Mouse (Mus musculus) frontal cortex, postnatal 25 days (tissue): ENCODE data around the gene Pigm.

Experiments used
- DNase-seq, 2 experiments: peaks; one replicate each; pipeline ENCODE4 v3.0.0; 2022; ENCODE audit warnings: low spot score in 2 of 2

Gene Pigm

DNA sequence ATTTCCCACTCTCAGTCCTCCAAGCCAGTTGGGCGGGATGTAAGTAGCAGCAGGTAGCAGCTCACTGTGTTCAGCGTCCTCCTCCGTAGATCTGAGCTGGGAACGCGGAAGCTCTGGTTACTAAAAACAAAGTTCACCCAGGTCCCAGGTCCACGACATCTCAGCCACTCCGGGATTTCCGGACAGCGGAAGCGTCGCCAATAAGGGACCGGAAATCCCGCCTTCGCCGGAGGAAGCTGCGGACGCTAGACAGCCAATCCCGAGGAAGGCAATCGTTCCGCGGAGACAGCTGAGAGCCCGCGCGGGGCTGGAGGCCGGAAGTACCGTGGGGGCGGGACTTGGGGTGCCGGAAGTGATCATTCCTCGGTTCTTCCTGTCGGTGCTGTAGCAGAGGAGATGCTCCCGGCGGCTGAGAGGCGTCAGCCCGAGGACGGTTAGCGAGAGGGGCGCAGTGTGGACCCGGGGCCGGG is at the start of gene Pigm:
TSS of gene Pigm (plus strand) at position 349 of the 470 bp plus-strand sequence.
- DNase-seq, result peak; percentile 92 to 97

DNA sequence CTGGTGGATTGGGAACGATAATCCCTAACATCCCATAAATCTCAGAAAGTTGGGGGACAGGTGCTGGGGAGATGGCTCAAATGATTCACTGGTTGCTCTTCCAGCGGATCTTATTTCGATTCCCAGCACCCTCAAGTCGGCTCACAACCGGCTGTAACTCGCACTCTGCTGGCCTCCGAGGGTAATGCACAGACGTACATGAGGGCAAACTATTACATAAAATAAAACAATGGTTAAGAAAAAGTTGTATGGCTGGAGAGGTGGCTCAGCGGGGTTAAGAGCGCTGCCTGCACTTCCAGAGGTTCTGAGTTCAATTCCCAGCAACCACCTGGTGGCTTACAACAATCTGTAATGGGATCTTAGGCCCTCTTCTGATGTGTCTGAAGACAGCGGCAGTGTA is 49.7 kb upstream of the Pigm start:
- no peak for DNase-seq

DNA sequence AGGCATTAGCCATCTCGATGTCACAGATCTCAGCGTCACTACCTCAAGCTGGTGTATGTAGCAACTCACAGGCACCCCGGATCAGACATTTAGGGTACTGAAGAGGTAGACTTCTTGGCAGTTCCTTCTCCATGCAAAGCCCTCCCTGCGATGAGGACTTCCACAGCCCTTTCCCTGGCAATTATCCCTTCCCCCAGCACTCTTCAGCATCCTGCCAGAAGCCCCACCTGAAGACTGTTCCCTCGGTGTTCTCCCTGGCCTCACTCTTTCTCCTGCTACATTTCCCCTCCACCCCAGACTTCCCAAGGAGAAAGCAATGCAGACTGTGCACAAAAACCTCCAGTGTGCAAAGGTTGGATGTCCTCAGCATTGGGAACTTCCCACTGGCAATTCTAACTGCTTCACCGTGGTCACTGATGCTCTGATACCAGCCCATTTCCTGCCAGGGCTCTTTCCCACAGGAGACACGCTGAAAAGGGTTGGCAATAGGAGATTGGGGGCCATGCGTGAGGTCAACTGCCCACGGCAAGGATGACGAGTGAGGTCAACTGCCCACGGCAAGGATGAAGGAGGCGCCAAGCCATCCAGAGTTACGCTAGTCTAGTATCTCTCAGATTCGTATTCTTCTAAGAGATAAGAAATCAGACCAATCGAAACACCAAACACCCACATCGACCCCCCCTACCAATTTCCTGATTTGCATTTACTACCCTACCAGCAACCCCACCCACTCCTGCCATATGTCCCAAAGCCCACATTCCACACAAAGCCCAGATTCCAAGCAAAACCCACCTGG is 48.9 kb upstream of the Pigm start:
- DNase-seq, result no peak

DNA sequence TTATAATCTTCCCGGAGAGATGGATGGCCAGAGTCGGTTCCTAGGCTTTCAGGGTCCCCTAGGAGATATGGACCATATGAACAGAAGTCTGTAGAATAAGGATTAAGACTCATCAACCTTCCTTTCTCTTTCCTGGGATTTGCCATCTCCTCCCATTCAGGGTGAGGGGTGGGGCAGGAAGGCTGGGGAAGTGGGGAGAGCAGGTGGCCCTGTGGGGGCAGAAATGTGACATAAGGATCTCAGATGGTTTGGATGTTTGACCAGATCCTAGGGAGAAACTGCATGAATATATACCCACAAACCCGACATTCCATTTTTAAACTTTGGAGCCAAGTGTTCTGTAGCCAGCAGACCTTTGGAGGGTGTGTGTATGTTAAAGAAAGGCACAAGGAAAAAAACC is 48.3 kb upstream of the Pigm start:
- no peak for DNase-seq

DNA sequence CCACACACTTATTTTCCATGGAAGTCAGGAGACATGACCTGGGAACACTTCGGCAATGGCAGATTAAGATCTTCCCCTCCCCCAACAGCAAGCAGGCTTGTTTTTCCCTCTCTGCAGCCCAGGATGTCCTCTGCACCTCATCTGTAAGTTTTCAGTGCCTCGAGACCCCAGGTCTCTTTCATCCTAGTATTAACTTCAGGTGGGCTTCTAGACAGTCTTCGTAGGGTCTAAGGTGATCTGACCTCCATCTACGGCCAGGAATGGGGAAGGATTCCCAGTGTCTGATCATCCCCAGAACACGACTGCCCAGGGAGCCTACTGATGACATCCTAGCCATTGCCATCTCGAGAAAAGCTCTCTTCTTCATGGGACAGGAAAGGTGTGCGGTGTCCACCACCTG is 47.9 kb upstream of the Pigm start:
- no peak for DNase-seq

DNA sequence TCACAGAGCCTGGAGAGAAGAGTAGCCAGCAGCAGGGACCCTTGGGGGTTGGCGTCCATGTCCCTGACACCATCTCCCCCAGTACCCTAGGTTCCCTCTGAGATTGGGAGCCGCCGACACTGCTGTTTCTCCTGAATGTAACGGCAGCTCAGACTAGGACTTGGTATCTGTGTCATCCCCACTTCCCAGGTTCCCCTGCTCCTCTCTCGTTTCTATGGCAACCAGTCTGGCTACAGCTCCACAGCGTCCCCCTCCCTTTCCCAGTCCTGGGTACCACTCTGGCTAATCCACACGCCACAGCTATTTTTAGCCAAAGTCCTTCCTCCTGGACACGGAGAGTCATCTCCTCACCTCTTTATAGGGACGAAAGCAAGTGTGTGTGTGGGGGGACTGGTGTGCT is 47.2 kb upstream of the Pigm start, which contains the start of gene Kcnj9:
TSS of gene Kcnj9 (minus strand) at position 188 of the 400 bp plus-strand sequence.
- peak in 1 of 2 experiments; percentile 64 for DNase-seq

DNA sequence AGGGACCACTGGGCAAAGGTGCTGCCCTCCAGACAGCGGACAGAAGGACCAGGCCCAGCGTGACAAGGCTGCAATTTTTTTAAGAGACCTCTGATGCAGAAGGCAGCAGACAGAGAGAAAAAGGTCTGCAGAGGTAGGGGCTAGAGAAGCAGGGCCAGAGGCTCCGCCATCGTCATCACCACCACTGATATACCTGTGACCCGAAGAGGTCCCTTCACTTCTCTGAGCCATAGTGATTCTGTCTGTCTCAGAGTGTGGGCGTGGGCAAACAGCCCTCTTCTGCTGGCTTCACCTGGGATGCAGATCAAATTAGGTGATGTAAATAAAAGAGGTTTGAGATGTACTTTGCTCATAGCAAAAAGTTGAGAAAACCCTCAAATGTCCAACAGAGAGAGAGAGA is 46.7 kb upstream of the Pigm start:
- DNase-seq, result no peak

DNA sequence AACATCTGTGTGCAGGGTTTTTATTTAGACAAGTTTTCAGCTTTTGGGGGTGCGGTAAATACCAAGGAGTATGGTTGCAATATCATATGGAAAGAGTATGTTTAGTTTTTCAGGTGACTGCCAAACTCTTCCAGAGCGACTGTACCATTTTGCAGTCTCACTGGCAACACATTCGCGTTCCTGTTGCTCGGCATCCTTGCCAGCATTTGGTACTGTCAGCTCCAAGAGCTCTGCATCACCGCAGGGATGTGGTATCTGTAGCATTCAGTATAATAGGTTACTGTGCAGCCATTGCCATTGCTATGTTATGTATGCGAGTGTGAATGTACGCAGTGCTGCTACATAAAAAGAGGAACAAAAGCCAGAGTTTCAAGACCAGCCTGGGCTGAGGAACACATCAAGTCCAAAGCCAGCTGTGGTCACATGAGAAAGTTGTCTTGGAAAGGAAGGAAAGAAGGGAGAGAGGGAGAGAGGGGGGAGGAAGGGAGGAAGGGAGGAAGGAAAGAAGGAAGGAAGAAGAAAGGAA is 44.9 kb upstream of the Pigm start:
- no peak for DNase-seq

DNA sequence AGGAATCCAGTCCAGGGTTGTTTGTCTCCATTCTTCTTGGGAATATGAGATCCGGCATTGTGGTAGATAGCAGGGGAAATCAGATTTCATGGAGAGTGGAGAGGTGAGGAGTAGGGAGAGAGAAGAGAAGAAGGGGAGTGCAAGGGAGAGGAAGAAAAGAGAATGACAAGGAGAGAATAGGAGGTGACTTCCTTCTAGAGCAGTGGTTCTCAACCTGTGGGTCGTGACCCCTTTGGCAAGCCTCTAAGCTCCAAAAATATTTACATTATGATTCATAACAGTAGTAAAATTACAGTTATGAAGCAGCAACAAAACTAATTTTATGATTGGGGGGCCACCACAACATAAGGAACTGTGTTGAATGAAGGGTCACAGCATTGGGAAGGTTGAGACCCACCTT is 43.4 kb upstream of the Pigm start:
- DNase-seq, result no peak

DNA sequence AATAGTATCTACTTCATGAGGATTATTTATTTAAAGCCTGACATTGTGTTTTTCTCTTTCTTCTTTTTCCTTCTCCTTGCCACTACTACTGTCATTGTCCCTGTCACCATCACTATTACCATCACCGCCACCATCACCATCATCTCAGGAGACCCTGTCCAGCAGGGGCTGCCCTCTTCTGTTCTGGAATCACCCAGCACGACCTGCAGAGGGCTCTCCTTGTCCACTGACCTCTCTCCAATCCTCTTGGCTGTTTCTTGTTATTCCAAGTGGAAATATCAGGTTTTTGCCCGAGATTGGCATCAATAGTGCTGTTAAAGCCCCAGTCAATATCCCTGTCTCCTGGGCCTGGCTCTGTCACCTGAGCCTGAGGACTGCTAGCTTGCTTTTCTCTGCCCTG is 42.8 kb upstream of the Pigm start:
- no peak for DNase-seq

DNA sequence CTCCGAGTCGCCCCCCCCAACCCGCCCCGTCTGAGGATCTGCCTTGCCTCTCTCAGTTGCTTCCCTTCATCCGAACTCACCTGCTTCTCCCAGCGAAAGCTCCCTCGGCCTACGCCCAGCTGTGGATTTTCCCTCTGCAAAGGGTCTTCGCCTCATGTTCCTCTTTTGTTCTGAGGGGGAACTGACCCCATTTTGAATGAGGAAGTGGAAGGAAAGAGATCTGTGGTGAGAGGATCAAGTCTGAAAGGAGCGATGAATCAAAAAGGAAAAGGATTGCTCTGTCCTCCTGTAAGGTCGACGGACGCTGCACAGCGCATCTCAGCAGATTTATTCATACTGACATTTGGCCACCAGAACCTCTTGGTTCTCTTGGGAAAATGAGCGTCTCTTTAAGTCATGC is 40.5 kb upstream of the Pigm start:
- no peak for DNase-seq

DNA sequence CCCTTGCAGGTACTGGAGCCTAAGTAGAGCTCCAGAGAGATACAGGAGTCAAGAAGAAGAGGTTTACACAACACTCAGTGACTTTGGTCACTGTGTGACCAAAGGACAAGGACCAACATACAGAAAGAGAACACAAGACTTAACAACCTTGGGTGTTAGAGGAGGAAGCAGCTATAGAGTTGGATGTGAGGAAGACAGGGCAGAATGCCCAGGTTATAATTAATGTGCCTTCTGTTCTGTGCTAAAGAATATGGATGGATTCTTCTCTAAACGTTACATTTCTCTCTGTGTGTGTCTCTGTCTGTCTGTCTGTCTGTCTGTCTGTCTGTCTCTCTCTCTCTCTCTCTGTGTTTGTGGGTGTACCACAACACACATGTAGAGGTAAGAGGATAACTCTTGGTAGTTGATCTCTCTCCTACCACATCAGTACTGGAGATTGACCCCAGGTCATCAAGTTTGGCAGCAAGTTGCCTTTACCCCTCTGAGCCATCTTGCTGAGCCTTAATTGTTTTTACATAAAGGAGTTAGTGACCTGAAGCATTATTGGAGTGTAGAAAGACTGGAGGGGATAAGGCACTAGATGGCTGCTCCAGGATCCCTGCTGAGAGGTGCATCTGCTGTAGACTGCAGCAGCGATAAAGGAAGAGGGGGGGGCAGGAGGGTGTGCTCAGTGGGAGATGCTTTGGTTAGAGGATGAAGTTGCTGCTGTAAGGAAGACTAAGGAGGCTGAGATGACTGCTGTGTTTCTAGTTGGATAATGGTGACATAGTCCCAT is 38.7 kb upstream of the Pigm start:
- no peak for DNase-seq

DNA sequence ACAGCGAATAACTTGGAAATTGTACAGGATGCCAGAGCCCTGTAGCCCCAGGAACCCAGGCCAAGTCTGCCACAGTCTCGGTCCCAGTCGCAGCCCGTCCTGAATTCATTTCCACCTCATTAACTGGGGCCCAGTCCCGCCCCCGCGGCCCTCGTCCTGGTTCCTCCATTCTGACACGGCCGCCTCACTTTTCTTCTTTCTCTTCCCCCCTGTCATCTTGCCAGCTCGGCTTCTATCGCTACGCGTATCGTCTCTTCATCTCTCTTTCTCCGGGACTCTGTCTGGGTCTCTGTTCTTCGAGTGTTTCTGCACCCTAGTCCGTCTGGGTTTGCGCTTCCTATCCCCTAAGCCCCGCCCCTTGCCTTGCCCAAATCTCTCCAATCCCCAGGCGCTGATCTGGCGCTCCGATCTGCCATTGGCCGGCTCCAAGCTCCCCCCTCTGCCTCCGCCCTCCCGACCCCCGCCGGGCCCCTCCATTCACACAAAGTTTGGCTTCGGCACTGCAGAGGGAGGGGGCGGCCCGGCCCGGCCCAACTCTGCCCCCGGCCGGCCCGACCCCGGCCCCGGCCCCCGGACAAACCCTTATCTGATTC is 35.5 kb upstream of the Pigm start, which contains the start of gene Kcnj10:
TSS of gene Kcnj10 (plus strand) at position 482 of the 593 bp plus-strand sequence.
- DNase-seq, result peak; percentile 44 to 66

DNA sequence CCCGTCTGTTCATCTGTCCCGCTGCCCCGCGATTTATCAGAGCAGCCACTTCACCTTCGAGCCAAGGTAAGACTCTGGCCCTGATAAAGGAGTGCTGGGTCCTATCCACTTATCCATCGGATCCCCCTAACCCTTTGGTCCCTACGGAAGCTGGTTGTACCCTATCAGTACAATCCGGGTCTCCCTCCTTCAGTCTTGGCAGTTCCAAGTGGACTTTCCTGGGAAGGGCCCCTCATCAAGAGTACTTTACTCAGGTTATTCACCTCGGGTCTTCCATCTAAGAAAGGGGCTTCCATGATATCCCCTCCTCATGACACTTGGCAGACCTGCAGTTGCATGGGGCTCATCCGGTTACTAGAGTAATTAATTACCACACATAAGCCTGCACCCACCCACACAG is 35.0 kb upstream of the Pigm start:
- no peak for DNase-seq

DNA sequence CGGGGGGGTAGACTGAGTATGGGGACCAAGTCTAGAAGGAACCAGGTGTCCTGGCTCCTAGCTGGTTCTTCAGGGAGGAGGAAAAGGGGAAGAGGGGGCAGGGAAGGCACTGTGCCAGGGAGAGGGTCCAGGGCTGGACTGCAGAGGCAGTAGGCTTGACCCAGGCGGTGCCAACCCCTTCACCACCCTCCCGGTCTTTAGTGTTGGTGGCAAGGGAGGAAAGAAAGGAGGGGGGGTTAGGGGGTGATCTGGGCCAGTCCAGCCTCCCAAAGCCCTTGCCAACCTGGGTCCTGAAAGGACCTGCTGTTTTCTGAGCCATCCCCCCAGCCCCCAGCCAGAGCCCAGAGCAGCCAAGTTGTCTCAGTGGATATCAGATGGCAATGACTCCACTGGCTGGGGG is 33.6 kb upstream of the Pigm start:
- no peak for DNase-seq

DNA sequence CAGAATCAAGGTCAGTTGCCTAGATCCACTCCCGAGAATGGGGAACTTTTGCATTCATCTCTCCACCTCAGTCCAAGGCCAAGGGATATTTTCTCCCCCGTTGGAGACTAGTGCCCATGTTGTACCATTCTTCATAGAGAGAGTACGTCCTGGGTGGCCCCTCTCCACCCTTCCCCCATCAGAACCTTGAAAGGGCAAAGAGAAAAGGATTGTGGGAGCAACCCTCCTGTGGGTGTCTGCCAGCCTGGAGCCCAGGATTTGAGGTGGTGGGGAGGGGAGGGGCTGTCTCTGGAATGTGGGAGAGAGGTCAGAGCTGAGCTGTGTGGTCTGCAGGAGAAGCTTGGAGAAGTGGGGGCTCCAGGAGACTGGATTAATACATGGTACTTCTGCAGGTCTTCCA is 32.4 kb upstream of the Pigm start:
- DNase-seq, result no peak

DNA sequence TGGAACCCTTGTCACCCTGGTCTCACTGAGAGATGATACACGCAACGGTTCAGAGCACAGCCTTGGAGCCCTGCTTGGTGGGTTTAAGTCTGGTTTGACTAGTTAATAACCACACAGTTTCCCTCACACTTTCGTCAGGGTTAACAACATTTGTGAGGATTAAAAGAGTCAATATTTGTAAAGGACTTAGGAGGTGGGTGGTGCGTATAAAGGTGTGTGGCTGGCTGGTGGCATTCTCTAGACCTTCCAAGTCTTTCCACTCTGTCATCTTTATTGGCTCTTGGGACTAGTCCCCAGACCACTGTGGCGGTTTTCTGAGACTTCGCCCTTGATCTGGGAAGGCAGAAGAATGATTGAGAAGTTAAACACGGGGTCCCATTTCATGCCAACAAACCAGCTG is 31.5 kb upstream of the Pigm start:
- no peak for DNase-seq

DNA sequence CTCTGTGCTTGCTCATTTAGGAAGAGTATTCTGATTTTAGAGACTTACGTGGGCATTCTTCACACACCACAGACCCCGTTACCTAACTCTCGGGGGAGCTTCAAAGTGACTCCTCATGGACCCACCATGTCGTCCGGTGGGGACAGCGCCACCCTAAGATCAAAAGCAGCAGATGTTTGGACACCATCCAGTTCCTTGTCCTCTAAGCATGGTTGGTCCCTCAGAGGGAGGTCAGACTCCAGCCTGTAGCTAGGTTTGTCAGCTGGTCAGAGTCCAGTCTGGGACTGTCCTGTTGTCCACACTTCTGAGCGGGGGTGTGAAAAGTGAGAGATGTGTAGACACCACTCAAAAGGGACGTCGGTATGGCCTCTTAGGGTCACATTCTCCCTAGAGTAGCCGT is 29.6 kb upstream of the Pigm start:
- no peak for DNase-seq

DNA sequence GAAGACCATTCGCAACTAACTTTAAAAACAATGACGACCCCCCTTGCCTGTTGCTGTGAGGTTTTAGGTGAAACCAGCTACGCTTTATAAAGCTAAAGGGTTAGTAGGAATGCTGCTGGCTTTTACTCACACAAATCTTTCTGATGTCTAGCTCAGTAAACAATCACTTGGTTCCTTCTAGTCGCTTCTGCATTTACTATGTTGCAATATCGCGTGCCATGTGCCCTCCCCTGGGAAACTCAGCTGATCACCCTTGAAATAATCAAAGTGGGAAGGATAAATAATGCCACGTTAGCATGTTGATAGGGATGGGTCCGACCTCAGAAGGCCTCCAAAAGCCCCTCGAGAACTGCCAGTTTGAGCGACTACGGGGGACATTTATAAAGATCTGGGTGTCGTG is 29.0 kb upstream of the Pigm start:
- no peak for DNase-seq

DNA sequence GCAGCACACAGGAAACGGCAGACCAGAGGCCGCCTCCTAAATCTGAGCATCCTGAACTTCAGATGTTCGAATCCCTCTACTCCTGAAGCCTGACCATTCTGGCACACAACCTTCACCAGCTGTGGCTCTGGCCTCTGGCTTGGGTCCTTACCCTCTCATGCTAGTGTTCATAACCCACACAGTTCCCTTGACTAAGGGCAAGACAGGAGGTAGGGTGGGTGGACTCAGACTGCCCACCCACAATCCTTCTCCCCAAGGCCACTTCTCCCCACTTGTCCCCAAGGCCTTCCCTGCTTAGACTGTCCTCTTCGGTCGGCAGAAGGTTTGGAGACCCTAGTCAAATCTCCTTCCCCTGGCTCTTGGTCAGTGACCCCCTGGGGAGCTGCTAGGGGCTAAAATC is 26.8 kb upstream of the Pigm start:
- no peak for DNase-seq

DNA sequence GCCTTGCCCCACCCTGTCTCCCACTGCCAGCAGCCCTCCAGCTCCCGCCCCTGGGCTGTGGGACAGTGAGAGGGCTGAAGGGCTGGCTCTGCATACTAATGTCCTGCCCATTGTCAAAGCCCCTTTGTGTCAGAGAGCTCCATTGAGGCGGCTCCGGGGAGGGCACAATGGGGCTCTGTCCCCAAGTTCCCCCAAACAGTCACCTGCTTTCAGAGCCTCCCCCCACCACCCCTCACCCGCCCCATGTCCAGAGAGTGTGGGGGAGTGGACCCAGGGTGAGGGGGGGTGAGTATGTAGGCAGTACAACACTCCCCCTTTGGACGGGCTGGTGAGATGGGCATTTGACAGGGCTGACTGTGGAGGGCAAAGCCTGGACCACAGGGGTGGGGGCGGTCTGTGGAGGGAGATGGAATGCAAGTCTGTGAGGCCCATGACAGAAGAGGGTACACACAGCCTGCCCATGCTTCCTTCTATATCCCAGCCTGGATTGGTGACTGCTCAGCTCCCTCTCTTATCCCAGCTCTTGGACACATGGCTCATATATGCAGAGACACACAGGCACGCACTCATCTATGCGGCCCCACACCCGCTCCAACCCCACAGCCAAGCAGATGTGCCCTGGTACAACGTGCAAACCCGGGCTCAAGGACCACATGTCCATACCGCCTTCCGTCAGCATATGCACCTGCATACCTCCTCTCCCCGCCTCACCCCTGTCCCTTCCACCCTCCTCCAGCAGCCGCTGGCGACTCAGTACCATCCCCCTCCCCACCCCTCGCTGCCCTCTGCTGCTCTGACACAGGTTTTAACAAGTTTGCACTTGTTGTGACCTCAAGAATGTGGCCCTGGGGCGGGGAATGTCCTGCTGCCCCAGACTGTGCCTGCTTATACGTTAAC is 26.2 kb upstream of the Pigm start:
- DNase-seq, result no peak
